24 mouse cellular contexts compared by ENCODE assay signal in the genomic region with DNA sequence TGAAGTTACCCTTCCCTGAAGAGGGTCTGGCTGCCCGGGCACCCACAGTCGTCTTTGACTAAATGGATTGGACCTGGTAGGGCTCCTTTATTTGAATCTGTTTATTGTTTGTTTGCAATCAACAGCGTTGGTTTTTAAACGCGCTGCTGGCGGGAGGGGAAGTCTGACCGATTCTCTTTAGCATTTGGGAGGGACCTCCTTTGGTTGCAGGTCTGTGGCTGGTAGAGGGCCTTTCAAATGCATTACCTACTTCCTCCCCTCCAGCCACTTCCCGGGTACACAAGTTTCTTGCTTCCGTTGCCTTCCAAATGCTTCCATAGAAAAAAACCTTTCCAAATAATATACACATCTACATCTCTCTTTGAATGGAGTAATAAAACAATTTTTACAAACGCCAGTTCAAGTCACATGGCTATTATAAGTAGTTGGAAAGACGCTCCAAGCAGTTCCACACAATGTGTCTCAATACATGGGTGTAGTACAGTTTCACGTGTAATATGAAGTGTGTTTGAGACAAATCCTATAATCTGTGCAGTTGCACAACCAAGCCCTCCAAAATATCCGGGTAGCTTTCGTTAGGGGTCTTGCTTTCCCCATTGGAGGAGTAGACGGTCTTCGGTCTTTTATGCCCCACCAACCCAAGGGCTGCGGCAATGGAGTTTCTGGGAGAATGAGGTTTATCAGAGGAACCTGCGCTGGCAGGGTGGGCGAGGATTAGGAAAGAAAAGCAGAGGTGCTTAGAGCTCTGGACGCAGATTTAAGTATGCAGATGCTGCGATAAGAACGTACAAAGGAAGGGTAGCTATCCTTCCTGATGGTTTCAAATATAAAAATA. TPM values are rescaled to one million over a fixed set of nuclear protein-coding genes. Genes with fewer than 3 reads are reported as not detected.
A peak's percentile ranks its signal among the peaks of the same experiment; 100 is the strongest.
DNase-seq lines count a peak whose midpoint lies in the region; ATAC-seq lines count a peak whose summit lies in the region.
"Had no signal": no experiment of that assay in that cellular context is flagged by ENCODE, and none has a peak within 500 bp of the region (broad histone marks: within the 10 kb centered on the region; RNA-seq: fewer than 3 reads in every experiment).

No protein-coding gene starts in this region.

- H3K9me3 ChIP-seq in hindbrain, embryonic 10.5 days = no peaks in the 10 kb centered on the region
- no peaks in the 10 kb centered on the region for H3K9me3 ChIP-seq in hindbrain, embryonic 16.5 days (ENCODE audit: control insufficient read depth, low read length)
- no peaks in the 10 kb centered on the region for H3K9me3 ChIP-seq in midbrain, embryonic 16.5 days (replicated peaks; ENCODE audit: control insufficient read depth, low read length, poor library complexity, severe bottlenecking)
- H3K9me3 ChIP-seq: embryonic facial prominence, embryonic 13.5 days had no signal

- no peak overlapping the region for H3K4me3 ChIP-seq in hindbrain, embryonic 10.5 days
- H3K4me3 ChIP-seq in hindbrain, embryonic 16.5 days (ENCODE audit: low read length) = no peak overlapping the region
- H3K4me3 ChIP-seq in midbrain, embryonic 16.5 days (ENCODE audit: low read depth, low read length) = no peak overlapping the region
- H3K4me3 ChIP-seq: embryonic facial prominence, embryonic 13.5 days had no signal

- no peak overlapping the region for H3K4me2 ChIP-seq in hindbrain, embryonic 16.5 days (ENCODE audit: low read length)
- no peak overlapping the region for H3K4me2 ChIP-seq in midbrain, embryonic 16.5 days (ENCODE audit: low read length)
- H3K4me2 ChIP-seq: embryonic facial prominence, embryonic 13.5 days; lung, embryonic 14.5 days had no signal

- DNase-seq in hindbrain, embryonic 10.5 days (ENCODE audit: low spot score) = peak; percentile 35
- DNase-seq in ES-CJ7 (ENCODE audit: low read depth, low spot score) = peak; percentile 80
- DNase-seq in embryo, embryonic 9.5 days (ENCODE audit: extremely low spot score) = peak; percentile 48
- no peak for DNase-seq in adrenal gland, postnatal 36 days
- DNase-seq in lung, adult 18-20 months = no peak
- DNase-seq: adrenal gland, postnatal 25 days; cerebellum, adult 18-20 months; cerebellum, postnatal 25 days; gastrocnemius, postnatal 10 days; heart, adult 11 months; kidney, adult 8-10 months; kidney, postnatal 14 days; lung, embryonic 14.5 days; thymus, postnatal 36 days had no signal

- peaks cover 91% of the 10 kb centered on the region for H3K27me3 ChIP-seq in hindbrain, embryonic 10.5 days (ENCODE audit: insufficient read depth, poor library complexity, severe bottlenecking)
- peaks cover 63% of the 10 kb centered on the region for H3K27me3 ChIP-seq in hindbrain, embryonic 16.5 days (replicated peaks; ENCODE audit: control insufficient read depth, insufficient read depth, low read length)
- peaks cover 38% of the 10 kb centered on the region for H3K27me3 ChIP-seq in midbrain, embryonic 16.5 days (ENCODE audit: control insufficient read depth, insufficient read depth, low read depth, low read length)

- H3K36me3 ChIP-seq in hindbrain, embryonic 10.5 days = no peaks in the 10 kb centered on the region
- no peaks in the 10 kb centered on the region for H3K36me3 ChIP-seq in hindbrain, embryonic 16.5 days (ENCODE audit: control insufficient read depth, insufficient read depth, low read length)
- no peaks in the 10 kb centered on the region for H3K36me3 ChIP-seq in midbrain, embryonic 16.5 days (ENCODE audit: control insufficient read depth, insufficient read depth, low read length)
- H3K36me3 ChIP-seq: embryonic facial prominence, embryonic 13.5 days had no signal

- peaks cover 21% of the 10 kb centered on the region for H3K4me1 ChIP-seq in hindbrain, embryonic 10.5 days (replicated peaks)
- H3K4me1 ChIP-seq in hindbrain, embryonic 16.5 days (ENCODE audit: control insufficient read depth, insufficient read depth, low read depth, low read length) = no peaks in the 10 kb centered on the region
- peaks cover 11% of the 10 kb centered on the region; the same call in 1 of the 2 replicates for H3K4me1 ChIP-seq in midbrain, embryonic 16.5 days (ENCODE audit: control insufficient read depth, insufficient read depth, low read length)

- no peak overlapping the region for H3K27ac ChIP-seq in hindbrain, embryonic 10.5 days
- no peak overlapping the region for H3K27ac ChIP-seq in hindbrain, embryonic 16.5 days (ENCODE audit: low read depth, low read length)
- H3K27ac ChIP-seq in midbrain, embryonic 16.5 days (ENCODE audit: low read length) = peak overlapping the region; percentile 47
- H3K27ac ChIP-seq: embryonic facial prominence, embryonic 13.5 days; macrophage had no signal

- 6% methylated on average over 22 of the region's 22 CpGs for WGBS in hindbrain, embryonic 10.5 days
- 7% methylated on average over 22 of the region's 22 CpGs for WGBS in hindbrain, embryonic 16.5 days
- WGBS in midbrain, embryonic 16.5 days = 25% methylated on average over 22 of the region's 22 CpGs

- H3K9ac ChIP-seq in hindbrain, embryonic 16.5 days (ENCODE audit: low read depth, low read length) = no peak overlapping the region
- H3K9ac ChIP-seq in midbrain, embryonic 16.5 days (ENCODE audit: low read depth, low read length) = no peak overlapping the region
- H3K9ac ChIP-seq: embryonic facial prominence, embryonic 13.5 days; lung, embryonic 14.5 days had no signal

- ATAC-seq in hindbrain, embryonic 16.5 days = no peak
- no peak for ATAC-seq in midbrain, embryonic 16.5 days
- ATAC-seq: forebrain, embryonic 14.5 days; inflammation-experienced regulatory T-cells, adult 6 months; Patski had no signal

RNA-seq across cellular contexts. Expression of gene Otx2, which starts 19.7 kb away (rescaled TPM):
- polyA plus RNA-seq in hindbrain, embryonic 10.5 days (2016; fragmentation: Nextera tagmentation; extraction: Ambion mirVana) = 15.4 and 19.3 TPM in 2 replicates
- 21.0 and 26.3 TPM in 2 replicates for polyA plus RNA-seq in hindbrain, embryonic 16.5 days (2015; fragmentation: Nextera tagmentation; extraction: Ambion mirVana)
- polyA plus RNA-seq in midbrain, embryonic 16.5 days (2015; fragmentation: Nextera tagmentation; extraction: Ambion mirVana) = 69.3 and 79.5 TPM in 2 replicates
- not detected for total RNA-seq in adrenal gland, postnatal 36 days (2021)
- total RNA-seq: adrenal gland, postnatal 25 days; gastrocnemius, postnatal 10 days; hematopoietic stem cell, adult 5-6 weeks; liver, adult 2 months had no signal
- polyA plus RNA-seq: heart, embryonic 14.5 days; inflammation-experienced regulatory T-cells, adult 6 months; liver, adult 2 months; lung, embryonic 14.5 days; macrophage; Patski had no signal

Comparison
In these comparisons a context has a peak if more than half of its experiments do, and no peak if none do; other contexts are left out.
1. DNase-seq: peak in hindbrain, embryonic 10.5 days (single experiment), ES-CJ7 (single experiment) and embryo, embryonic 9.5 days (single experiment); none in adrenal gland, postnatal 36 days (0 of 2) and lung, adult 18-20 months (0 of 2).